Mouse (Mus musculus) spleen, adult 2 months (tissue): ENCODE results near the gene Pigf.

Source experiments
- CTCF ChIP-seq: fragments of 200-500 bp; IDR thresholded peaks from 2 replicates; pipeline ENCODE4 v1.5.1; 2011; ENCODE audit warnings: mild to moderate bottlenecking, inconsistent platforms; ENCODE audit not compliant: insufficient read depth, insufficient read length, insufficient replicate concordance; ENCODE audit errors: extremely low read depth
- POLR2A ChIP-seq: fragments of 200-500 bp; IDR thresholded peaks from 2 replicates; pipeline ENCODE4 v1.6.1; 2011; ENCODE audit warnings: low read depth, low read length, inconsistent platforms

GRCm38 (mm10) chr17:86967048-86967447 lies 58.2 kb downstream of the Pigf start:
- no peak for TF ChIP-seq CTCF
- TF ChIP-seq POLR2A = no peak
